Mouse (Mus musculus): ENCODE measurements around the gene Gm47289.

The Gm47289 gene

DNA sequence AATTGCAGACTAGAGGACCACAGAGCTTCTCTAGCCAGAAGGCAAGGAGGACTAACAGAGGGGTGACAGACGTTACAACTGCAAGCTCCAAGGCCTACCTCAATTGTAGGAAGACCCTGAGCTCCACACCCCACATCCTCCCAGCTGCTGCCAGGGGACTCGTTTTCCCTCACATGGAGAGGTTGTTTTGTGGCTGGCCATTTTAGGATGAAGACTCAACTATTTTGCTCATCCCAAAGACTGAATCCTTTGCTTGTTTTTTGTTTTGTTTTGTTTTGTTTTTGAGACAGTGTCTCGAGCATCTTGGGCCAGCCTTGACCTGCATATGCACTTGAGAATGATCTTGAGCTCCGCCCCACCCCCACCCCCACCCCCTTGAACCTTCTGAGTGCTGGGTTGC, at the start of gene Gm47289:
Gm47289 (plus strand) TSS at position 301 of the 400 bp plus-strand sequence.
- DNase-seq = no peak

DNA sequence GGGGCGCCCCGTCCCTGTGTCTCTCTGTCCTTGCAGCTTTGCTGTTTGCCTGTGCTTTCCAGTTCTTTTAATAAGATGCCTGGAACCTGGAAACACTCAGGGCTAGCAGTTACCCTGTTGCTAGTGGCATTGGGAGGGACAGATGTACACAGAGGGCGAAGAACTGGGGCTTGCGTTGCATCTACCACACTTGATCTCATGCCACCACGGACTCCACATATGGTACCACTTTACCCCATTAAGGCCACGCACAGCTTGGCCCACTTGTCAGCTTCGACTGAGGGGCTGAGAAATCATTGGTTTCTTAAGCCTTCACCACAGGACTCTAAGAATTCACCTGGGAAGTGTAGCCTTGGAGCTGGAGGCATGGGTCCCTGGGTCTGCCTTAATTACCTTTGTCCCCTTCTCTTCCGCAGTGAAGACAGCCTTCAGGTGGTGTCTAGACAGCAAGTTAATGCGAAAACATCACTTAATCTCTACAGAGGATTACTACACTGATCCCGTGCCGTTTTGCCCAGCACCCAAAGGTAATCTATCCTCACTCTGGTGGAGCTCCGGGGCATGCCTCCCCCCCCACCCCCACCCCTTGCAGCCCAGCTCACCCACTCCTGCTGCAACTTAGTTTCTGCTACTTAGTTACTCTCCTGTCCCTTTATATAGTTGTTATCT, 49.1 kb upstream of the Gm47289 start:
- no peak for DNase-seq

DNA sequence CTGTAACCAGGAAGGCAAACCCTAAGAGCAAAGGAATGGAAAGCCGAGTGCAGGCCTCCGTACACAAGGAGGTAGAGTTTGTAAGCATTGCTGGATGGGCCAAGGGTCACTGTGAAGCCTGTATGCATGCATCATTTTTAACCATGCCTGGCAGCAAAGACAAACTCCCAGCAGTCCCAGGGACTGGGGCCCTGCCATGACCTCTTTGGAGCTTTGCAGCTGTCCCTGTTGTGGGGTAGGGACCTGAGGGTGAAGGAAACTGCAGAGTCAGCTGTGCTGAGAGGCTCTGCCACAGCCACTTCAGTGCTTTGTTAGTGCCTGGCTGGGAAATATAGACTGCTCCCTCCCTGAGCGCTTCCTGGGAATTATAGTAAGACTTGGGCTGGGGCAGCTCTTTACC, 48.3 kb upstream of the Gm47289 start:
- no peak for DNase-seq

DNA sequence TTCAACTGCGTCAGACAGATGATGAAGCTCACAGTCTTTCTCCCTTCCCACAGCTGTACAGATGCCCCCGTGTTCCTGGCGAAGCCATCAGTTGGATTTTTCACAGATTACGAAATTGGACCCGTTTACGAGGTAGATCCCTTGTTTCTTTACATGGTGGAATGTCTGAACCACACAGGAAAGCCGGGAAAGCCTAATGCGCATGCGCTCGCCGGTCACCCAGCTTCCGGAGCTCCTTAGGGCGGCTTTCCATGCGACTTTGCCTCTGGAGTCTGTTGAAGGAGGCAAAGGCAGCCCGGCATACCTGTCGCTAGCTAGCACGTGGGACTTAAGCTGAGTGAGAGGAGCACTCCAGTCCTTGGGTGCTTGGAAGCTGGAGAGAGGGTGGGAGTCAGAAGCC, 44.0 kb upstream of the Gm47289 start:
- no peak for DNase-seq

DNA sequence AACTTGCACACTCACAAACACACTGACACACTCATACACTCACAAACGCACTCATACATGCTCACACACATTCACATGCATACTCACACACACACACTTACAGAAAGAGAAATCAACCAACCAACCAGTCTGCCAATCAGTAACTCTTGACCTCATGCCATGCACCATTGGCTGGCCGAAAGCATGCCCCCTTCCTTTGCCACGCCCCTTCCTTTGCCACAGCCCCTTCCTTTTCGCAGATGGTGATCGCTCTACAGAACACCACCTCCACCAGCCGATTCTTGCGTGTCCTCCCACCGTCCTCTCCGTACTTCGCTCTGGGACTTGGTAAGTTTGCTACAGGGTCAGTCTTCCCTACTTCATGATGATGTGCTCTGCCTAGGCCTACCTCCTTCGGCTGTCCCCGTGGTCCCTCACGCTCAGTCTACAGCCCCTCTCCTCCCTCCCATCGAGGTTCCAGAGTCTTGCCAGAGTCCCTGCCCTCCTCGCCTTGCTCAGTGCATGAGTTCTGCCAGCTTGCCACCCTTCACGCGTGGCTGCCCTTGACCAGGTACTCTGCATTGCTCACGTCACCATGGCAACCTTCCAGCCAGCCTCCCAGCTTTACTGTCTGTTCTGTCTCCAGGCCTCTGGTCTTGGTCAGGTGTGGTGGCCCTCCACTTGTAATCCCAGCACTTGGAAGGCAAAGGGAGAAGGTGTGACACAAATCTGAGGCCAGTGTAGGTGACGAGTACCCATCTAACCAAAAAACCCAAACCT, 39.4 kb upstream of the Gm47289 start:
- DNase-seq = no peak

DNA sequence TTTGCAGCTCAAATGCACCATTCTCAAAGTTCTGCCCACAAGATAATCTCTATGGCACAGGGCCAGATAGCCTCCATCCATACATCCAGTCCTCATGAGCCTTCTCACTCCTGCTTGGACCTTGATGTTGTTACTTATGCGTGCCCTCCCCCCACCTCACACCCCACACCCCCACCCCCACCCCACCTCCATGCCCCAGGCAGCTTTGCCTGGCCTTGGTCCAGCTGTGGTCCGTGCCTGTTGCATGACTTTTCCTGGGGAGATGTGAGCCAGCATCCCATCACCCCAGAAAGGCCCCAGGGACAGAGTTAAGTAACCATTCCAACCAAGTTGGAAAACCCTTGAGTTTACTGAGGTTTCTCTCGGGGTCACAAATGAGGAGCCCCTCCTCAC, 38.8 kb upstream of the Gm47289 start:
- DNase-seq = no peak

DNA sequence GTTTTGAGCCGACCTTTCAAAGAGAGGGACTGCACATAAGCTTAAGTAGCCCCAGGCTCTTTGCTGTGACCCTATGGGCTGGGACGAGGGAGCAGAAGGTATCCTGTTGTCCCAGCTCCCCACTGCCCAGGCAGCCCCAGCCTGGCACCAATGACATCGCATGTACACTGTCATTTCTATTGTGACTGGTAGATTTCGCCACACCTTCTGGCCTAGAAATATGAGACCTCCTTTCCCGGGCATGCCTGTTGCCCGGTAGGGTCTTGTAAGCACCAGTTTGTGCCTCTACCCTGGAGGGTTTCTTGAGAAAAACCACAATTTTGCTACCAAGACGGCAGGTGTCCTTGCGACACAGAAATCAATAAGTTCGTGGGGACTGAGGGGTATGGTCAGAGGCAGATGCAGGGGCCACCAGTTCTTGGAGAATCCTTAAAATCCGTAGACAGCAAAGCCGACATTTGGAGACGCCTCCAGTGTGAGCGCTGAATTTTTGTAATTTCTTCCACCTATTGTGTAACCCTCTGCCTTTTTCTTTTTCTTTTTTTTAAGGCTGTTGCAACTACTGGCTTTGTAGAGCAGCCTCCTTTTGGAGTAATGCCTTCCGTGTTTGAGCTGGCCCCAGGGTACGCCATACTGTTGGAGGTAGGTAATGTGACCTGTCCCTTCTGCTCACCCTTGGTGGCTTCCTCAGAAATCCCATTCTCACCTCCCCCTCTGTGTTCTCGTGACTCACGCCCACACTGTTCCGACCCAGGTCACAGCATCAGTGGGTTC, 36.2 kb upstream of the Gm47289 start:
- no peak for DNase-seq

DNA sequence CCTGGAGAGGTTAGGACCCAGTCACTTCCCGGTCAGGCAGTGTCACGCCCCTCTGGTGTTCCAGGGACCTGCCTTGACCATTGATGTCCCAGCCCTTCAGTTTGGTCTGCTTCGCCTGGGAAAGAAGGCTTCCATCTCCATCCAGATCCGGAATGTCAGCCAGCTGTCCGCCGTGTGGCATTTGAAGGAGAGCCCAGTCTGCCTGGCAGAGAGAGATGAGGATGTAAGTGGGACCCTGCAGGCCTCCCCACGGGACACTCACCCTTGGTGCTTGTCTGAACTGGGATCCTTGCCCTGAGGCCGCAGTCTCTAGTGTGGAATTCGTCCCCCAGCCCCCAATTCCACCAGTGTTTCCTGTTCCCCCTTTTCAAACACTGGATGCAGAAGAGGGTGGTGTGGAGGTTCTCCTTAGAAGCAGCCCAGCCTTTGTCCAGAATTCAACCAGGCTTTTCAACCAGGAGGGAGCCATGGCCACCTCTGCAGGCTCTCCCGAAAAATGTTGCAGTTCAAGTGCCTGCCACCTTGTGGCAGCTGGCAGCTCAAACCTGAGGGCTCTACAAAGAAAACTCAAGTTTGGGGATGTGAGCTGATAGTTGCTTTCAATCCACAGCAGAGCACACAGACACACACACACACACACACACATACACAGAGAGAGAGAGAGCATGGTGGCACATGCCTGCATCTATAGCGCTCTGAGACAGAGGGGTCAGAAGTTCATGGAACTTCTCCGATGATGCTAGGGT, 30.4 kb upstream of the Gm47289 start:
- DNase-seq = no peak

DNA sequence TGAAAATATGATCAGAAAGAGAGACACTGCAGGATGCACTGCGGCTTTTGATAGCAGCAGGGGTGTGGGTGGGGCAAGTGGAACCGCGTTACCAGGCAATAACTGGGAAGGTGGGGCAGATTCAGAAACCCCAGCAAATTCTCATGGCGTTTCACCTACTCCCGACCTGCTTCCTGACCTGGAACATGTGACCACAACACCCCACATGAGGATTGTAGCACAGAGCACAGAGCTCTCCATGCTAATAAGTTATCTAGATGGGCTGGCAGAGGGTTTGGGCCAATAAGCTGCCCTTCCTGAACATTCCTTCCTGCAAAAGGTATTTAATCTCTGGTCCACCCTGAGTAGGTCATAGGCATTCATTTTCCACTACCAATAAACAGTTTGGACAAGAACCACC, 28.3 kb upstream of the Gm47289 start:
- no peak for DNase-seq

DNA sequence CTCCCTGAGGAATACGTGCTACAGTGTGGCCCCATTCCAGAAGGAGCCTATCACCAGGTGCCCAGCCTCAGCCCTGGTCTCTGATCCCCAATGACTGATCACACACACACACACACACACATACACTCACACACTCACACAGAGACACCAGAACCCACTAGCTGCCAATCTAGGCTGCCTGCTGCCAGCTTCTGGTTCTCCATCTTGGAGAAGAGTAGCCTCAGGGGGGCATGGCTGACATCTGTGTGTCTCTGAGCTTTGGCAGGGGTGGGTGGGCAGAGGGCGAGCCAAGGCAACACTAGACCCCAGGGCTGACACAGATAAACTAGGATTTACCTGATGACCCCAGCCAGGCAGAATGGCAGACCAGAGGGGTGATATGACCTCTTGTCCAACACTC, 20.1 kb upstream of the Gm47289 start:
- no peak for DNase-seq

DNA sequence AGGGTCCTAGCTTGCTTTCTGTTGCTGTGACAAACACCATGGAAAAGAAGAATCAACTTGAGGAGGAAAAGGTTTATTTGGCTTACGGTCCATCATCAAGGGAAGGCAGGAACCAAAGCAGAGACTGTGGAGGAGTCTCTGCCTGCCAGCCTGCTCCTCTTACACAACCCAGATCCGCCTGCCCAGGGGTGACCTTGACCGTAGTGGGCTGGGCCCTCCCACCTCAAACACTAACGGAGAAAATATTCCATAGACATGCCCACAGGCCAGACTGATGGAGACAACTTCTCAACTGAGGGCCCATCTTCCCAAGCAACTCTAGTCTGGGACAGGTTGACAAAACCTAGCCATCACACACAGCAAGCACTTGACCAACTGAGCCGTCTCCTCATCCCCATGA, 16.9 kb upstream of the Gm47289 start:
- no peak for DNase-seq

DNA sequence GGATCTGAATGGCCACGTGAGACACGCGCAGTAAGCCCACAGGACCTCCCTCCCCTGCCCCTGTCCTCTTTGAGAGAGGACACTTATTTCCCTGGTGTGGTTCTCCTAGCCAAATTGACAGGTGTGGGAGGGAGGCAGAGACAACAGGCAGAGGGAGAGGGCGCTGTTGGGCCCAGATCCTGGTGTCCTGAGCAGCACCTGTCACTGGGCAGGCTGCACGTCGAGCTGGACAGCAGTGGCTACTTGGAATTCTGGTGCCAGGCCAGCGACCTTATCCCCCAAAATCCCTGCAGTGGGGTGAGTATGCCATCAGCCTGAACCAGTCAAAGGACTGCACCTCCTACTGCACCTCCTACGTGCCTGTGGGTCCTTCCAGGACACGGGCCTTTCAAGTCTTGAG, 15.6 kb upstream of the Gm47289 start:
- no peak for DNase-seq

DNA sequence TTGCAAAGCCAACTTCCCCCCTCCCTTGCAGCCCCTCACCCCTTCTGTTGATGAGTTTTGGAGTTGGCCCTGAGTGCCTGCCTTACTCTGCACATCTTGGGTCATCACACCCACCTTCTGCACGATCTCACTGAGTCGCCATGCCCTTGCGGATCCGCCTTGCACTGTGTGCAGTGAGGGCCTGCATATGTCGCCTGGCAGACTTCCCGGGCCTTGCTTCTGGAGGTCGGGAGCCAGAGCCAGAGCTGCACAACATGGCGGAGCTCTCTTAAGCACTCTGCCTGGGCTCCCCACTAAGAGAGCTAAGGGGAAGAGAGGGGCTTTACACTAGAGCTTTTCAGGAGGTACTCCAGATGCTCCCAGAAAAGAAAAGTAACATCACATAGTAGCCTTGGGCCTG, 14.3 kb upstream of the Gm47289 start:
- DNase-seq = no peak

DNA sequence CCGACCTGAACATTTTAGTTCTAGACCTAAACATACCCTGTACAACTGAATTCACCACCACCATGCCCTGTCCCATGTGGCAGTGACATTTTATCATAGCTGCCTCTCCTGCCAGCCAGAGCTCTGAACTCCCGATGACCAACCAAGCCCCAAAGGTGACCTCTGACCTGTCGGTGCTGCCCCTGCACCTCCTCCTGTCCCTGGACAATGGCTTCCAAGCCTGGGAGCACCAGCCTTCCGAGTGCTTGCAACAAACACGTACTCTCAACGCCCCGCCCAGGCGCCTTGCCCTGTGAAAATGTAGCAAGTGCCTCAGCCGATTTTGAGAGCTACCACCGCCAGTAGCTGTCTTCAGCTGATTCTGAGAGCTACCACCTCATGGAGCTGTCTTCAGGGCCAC, 13.8 kb upstream of the Gm47289 start:
- no peak for DNase-seq

DNA sequence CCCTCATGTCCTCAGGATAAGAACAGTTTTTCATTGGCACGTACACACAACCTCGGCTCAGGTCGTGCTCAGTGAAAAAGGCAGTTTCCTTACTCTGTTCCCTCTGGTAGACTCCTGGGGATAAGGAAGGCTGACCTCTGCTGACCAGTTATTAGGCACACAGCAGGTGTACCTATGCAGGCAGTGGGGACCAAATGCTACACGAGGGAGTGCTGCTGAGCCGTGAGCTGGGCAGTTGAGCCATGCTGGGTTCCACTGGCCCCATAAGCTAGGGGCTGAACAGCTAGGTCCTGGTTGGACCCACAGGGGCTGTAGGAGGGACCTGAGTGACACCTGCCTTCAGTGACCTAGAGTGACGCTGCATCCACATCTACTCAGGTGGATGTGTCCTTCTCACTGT, 13.3 kb upstream of the Gm47289 start:
- no peak for DNase-seq

DNA sequence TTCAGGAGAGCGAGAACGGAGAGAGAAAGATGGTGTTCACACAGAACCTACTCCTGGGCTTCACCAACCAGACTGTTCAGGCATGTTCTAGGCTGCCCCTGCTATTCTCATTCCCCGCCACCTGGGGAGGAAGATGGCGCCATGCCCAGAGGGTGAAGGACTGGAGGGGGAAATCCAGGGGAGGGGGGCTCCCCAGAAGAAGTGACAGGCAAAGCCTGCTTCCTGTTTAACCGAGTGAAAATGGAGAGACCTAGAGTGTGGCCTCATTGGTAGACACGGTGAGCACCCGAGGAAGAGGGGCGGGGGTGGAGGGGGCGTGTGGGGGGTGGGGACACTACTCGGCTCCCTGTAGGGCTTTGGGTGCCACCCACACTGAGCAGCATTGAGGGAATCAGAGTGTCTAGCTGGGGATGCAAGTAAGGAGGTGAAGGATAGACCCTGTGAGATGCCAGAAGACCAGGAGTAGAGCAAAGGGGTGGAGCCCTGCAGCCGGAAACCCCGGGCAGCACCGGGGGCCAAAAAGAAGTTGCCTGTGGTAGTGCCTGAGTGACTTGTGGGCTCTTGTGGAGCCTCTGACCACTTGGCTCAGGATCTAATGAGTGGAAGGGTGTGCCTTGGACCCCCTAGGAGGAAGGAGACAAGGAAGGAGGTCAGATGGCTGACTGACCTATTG, 12.7 kb upstream of the Gm47289 start:
- no peak for DNase-seq

DNA sequence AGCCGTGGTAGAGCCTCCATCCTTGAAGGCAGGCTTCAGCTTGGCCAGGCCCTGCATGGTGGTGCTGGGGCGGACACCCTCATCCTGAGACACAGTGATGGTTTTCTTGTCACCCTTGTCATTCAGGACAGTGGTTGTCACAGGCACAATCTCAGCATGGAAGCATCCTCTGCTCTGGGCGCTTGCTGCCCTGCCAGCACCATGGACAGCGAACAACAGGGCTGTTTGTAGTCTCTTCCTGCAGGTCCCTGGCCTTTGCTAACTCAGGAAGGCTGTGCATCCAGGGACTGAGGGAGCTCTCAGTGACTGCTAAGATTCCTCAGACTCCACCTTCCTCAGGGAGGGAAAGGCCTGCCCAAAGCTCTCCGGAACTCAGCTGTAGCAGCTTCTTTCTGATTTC, 9.4 kb upstream of the Gm47289 start:
- DNase-seq = peak; percentile 40

DNA sequence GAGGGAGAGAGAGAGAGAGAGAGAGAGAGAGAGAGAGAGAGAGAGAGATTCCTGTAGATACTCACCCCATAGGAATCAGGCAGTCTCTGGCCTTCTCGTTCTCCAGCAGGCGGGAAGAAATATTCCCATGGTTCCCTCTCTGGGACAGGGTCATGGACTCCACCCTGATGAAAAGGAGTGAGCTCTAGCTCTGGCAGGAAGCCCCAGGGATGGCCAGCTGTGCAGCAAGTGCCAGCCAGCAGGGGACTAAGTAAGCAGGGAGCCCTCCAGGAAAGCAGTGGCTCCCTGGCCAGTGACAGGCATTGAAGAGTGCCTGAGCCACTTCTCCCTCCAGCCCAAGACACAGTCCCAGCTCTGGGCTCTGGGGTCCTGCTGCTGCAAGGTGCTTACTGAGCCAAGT, 7.2 kb upstream of the Gm47289 start:
- DNase-seq = no peak

DNA sequence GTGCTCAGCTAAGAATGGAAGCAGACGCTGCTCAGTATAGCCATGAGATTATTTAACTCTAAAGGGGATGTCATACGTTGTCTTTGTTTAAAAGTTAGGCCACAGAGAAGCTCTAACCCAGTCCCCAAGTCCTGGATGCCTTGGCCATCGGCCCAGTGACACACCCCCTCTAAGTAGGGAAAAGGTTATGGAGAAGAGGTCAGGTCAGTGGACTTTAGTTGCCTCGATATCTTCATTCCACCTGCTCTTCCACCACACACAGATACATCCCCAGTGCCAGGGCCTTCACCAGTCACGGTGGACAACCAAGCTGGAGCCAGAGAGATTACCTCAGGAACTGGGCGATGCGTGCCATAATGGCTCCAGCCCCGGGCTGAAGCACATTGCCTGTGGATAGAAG, 3.5 kb upstream of the Gm47289 start:
- DNase-seq = no peak

DNA sequence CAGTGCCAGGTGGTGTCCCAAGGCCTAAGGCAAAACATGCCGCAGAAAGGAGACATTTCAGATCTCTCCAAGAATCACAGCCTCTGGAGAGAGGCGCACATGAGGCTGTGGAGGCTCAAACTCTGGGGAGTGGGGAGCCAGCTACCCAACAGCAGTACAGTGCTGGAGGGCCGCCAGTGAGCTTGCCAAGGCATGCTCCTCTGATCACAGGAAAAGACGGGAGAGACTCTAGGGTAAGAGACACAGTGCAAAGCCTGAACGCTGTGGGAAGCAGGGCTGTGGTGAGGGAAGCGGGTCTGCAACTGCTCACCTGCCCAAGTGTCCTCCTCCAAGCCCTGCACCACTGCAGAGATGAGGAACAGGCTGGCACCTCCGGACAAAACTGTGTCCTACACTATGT, 3.1 kb upstream of the Gm47289 start:
- DNase-seq = no peak

DNA sequence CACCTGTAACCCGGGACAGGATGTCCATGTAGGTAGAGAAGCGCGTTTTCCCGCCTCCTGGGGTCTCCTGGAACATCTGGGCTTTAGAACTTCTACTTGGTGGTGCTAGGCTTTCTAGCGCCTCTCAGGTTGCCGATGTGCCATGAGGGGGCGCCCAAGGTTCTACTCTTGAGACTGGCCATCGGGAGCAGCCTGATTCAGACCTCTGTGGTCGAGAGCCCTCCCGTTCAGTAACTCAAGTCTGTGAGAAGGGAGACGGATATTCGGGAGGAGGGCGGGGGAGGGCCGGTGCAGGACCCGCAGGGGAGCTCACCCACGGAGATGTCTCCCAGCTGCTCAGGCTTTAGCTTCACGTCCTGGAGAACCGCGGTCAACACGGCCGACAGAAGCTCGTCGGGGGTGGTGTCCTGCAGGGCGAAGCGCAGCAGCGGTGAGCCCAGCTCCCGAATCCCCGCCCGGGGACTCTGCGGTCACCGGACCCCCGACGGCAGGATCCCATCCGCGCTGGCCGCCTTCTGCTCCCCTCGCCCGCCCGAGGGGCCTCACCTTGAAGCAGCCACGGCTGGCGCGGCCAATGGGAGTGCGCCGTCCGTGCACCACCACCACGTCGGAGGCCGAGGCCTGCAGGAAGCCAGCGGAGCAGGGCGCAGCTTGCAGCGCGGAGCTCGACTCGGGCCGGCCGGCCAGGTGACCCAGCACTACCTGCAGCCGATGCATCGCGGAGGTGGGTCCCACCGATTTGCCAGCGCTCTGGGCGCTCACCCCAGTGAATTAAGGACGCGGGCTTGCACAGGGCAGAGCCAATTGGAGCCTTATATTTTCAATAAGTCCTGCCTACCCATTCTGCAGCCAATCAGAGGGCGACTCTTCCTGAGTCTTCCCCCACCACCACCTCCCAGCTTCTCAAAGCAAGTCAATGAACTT, 2.4 kb upstream of the Gm47289 start, which contains the start of gene Acaa1b:
Acaa1b (minus strand) TSS at position 816 of the 924 bp plus-strand sequence.
- peak; percentile 92 for DNase-seq

Measured in lung, postnatal 36 days (tissue).